Mouse (Mus musculus) neural tube, embryonic 13.5 days (tissue): ENCODE results near the gene Ryr1. TPM values are rescaled to one million over a fixed set of nuclear protein-coding genes. Genes with fewer than 3 reads are reported as not detected.
"Not testable (repeated sequence)": the region's sequence is repeated elsewhere in the genome, so short reads cannot be mapped to it uniquely, and the experiment has no call there.

Source experiments
- ATAC-seq: fragments of 200-750 bp; cut with Nextera tagmentation; 2 replicates; pipeline ENCODE4 v1.8.0; 2017; ENCODE audit warnings: low read depth, mild to moderate bottlenecking, moderate TSS enrichment, moderate library complexity
- H3K27ac ChIP-seq: fragments of 300-500 bp; sonication (generic); replicated peaks from 2 replicates; pipeline ENCODE4 v1.5.1; 2015; ENCODE audit warnings: moderate library complexity, mild to moderate bottlenecking, inconsistent platforms
- H3K27me3 ChIP-seq: fragments of 300-500 bp; sonication (generic); 2 replicates; pipeline ENCODE4 v1.6.1; 2015; ENCODE audit warnings: mild to moderate bottlenecking, inconsistent platforms
- H3K36me3 ChIP-seq: fragments of 300-500 bp; sonication (generic); 2 replicates; pipeline ENCODE4 v1.6.1; 2015; ENCODE audit warnings: mild to moderate bottlenecking, inconsistent platforms
- H3K4me1 ChIP-seq: fragments of 300-500 bp; sonication (generic); replicated peaks from 2 replicates; pipeline ENCODE4 v1.6.1; 2015; ENCODE audit warnings: inconsistent platforms
- H3K4me2 ChIP-seq: fragments of 300-500 bp; sonication (generic); 2 replicates; pipeline ENCODE4 v1.6.1; 2015; ENCODE audit warnings: inconsistent platforms, mild to moderate bottlenecking, moderate library complexity
- H3K4me3 ChIP-seq: fragments of 300-500 bp; sonication (generic); 2 replicates; pipeline ENCODE4 v1.5.1; 2015; ENCODE audit warnings: mild to moderate bottlenecking, inconsistent platforms
- H3K9ac ChIP-seq: fragments of 300-500 bp; sonication (generic); 2 replicates; pipeline ENCODE4 v1.6.1; 2015; ENCODE audit warnings: moderate library complexity, mild to moderate bottlenecking, inconsistent platforms
- H3K9me3 ChIP-seq: fragments of 300-500 bp; sonication (generic); 2 replicates; pipeline ENCODE4 v1.6.1; 2016; ENCODE audit warnings: inconsistent platforms
- WGBS: fragments of 180-500 bp; shearing (Covaris S2); methylation state at CpG from one replicate; pipeline ENCODE4 v1.1.7; 2015; 5-methylcytosine and 5-hydroxymethylcytosine counted together
- polyA plus RNA-seq: library from polyadenylated mRNA; unstranded; fragments of >200 nt; fragmentation: Nextera tagmentation; extraction: Ambion mirVana; gene quantifications from 2 replicates; pipeline ENCODE4 v1.2.1, GENCODE M21; 2015

Gene Ryr1
- polyA plus RNA-seq, 1 experiment from 2014 or later: 6.3 TPM

DNA sequence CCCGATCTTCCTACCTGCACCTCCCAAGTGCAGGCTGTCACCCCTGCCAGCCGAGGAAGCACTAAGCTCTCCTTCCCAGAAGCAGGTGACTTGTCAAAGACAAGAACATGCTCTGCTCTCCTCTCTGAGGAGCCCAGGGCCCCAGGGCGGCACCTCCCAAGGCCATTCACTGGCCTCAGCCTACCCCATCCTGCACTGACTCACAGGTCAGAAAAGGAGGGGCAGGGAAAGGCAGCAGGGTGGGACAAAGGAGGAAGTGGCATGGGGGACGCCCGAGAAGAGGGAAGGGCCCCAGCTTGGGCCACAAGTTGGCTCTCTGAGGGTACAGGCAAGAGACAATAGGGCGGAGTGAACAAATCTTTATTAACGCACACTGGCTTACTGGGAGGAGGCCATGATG lies 153.9 kb downstream of the Ryr1 start:
- no peak for ATAC-seq
- no peaks in the 10 kb centered on the region for H3K9me3 ChIP-seq
- H3K27me3 ChIP-seq: no peaks in the 10 kb centered on the region
- H3K36me3 ChIP-seq: peaks cover 63% of the 10 kb centered on the region
- H3K4me1 ChIP-seq: no peaks in the 10 kb centered on the region
- WGBS: 88% methylated on average over 7 of the region's 7 CpGs
- H3K4me2 ChIP-seq: no peak overlapping the region
- no peak overlapping the region for H3K27ac ChIP-seq
- no peak overlapping the region for H3K4me3 ChIP-seq
- H3K9ac ChIP-seq: no peak overlapping the region

GRCm38 (mm10) chr7:28969672-28970394 lies 155.1 kb downstream of the Ryr1 start:
- Histone ChIP-seq H3K36me3 (peaks cover 57% of the 10 kb centered on the region), H3K27me3 (no peaks in the 10 kb centered on the region), H3K4me2 (no peak overlapping the region), H3K4me3 (no peak overlapping the region), H3K4me1 (no peaks in the 10 kb centered on the region), H3K9ac (no peak overlapping the region), H3K9me3 (no peaks in the 10 kb centered on the region), H3K27ac (no peak overlapping the region)
- ATAC-seq: no peak
- WGBS: 80% methylated on average over 12 of the region's 12 CpGs

- Histone ChIP-seq H3K36me3 (peaks cover 51% of the 10 kb centered on the region), H3K9ac (no peak overlapping the region), H3K27me3 (no peaks in the 10 kb centered on the region), H3K4me1 (no peaks in the 10 kb centered on the region), H3K27ac (no peak overlapping the region), H3K4me3 (no peak overlapping the region), H3K9me3 (no peaks in the 10 kb centered on the region), H3K4me2 (no peak overlapping the region)
- WGBS: 67% methylated on average over 1 of the region's 1 CpGs
- ATAC-seq: no peak
Observed at GRCm38 (mm10) chr7:28969271-28969670, 155.7 kb downstream of the Ryr1 start.

- WGBS: 96% methylated on average over 8 of the region's 8 CpGs
- not testable (repeated sequence) for ATAC-seq, H3K4me2 ChIP-seq, H3K9ac ChIP-seq, H3K4me1 ChIP-seq, H3K27ac ChIP-seq, H3K4me3 ChIP-seq, H3K27me3 ChIP-seq, H3K9me3 ChIP-seq
- H3K36me3 ChIP-seq: peaks cover 39% of the 10 kb centered on the region
Observed at GRCm38 (mm10) chr7:28968120-28968519, 156.9 kb downstream of the Ryr1 start.

GRCm38 (mm10) chr7:28966751-28967505 lies 158.1 kb downstream of the Ryr1 start:
- H3K36me3 ChIP-seq: peaks cover 28% of the 10 kb centered on the region
- 69% methylated on average over 4 of the region's 4 CpGs for WGBS

DNA sequence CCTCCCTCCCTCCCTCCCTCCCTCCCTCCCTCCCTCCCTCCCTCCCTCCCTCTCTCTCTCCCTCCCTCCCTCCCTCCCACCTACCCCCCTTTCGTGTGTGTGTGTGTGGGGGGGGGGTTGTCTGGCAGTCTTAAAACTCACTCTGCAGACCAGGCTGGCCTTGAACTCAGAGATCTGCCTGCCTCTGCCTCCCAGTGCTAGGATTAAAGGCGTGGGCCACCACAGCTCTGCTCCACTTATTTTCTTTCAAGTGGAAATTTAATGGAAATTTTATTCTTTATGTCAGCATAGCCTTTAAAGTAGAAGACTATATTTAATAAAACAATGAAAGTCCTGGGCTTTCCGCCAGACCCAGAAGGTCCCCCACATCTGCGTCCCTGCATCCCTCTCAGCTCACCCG lies 158.8 kb downstream of the Ryr1 start:
- no peaks in the 10 kb centered on the region for H3K27me3 ChIP-seq
- no peak overlapping the region for H3K27ac ChIP-seq
- peaks cover 8% of the 10 kb centered on the region for H3K4me1 ChIP-seq
- peaks cover 20% of the 10 kb centered on the region for H3K36me3 ChIP-seq
- ATAC-seq: no peak
- H3K4me3 ChIP-seq: no peak overlapping the region
- no peak overlapping the region for H3K9ac ChIP-seq
- H3K4me2 ChIP-seq: no peak overlapping the region
- WGBS: 88% methylated on average over 4 of the region's 5 CpGs
- H3K9me3 ChIP-seq: no peaks in the 10 kb centered on the region

More at GRCm38 (mm10) chr7:28966751-28967505, 158.1 kb downstream of the Ryr1 start:
- no peak overlapping the region for H3K4me3 ChIP-seq
- H3K9me3 ChIP-seq: no peaks in the 10 kb centered on the region
- no peaks in the 10 kb centered on the region for H3K27me3 ChIP-seq
- H3K9ac ChIP-seq: no peak overlapping the region
- peaks cover 5% of the 10 kb centered on the region; the same call in 1 of the 2 replicates for H3K4me1 ChIP-seq
- no peak for ATAC-seq
- H3K27ac ChIP-seq: no peak overlapping the region
- H3K4me2 ChIP-seq: no peak overlapping the region

DNA sequence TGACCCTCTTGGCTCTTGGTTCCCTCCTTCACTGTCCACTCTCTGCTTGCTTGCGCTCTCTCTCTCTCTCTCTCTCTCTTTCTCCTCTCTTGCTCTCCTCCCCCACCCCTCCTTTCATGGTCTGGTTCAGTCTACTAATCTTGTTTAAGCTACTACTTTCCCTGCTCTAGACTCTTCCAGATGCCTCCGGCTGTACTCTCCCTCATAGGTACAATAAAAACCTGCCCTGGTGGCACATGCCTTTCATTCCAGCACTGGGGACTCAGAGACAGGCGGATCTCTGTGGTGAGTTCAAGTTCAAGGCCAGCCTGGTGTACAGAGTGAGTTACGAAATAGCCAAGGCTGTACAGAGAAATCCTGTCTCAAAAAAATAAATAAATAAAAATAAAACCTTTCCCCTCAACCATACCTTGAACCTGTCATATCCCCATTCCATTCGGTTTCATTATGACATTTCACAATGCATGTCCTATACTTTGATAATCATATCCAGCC lies 159.6 kb downstream of the Ryr1 start:
- WGBS: 78% methylated on average over 5 of the region's 5 CpGs
- Histone ChIP-seq H3K27ac (no peak overlapping the region), H3K4me2 (no peak overlapping the region), H3K9ac (no peak overlapping the region), H3K4me1 (peaks cover 16% of the 10 kb centered on the region), H3K4me3 (no peak overlapping the region), H3K36me3 (peaks cover 14% of the 10 kb centered on the region; the same call in 1 of the 2 replicates), H3K9me3 (no peaks in the 10 kb centered on the region), H3K27me3 (no peaks in the 10 kb centered on the region)
- ATAC-seq: no peak

DNA sequence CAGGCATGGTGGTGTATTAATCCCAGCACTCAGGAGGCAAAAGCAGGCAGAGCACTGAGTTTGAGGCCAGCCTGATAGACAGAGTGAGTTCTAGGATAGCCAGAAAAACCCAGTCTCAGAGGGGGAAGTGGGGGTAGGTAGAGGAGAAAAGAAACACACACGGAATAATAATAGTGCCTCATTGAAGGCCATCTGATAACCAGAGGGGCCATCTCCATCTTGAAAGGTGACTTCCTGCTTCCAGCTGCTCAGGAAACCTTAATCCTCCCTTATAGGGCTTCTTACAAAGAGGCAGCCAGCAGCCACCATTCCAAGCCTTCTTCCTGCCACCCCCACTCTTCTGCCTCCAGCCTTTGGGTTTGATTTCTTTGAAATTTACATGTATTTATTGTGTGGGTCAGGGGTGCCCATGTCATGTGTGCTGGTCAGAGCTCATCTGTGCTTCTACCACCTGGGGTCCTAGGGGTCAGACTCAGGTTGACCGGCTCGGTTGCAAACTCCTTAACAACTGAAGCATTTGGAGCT lies 161.5 kb downstream of the Ryr1 start:
- H3K9me3 ChIP-seq: no peaks in the 10 kb centered on the region
- H3K27ac ChIP-seq: peak overlapping the region; percentile 86; the same call in 1 of the 2 replicates
- ATAC-seq: no peak
- H3K4me2 ChIP-seq: no peak overlapping the region
- no peak overlapping the region for H3K9ac ChIP-seq
- H3K4me3 ChIP-seq: no peak overlapping the region
- 82% methylated on average over 3 of the region's 3 CpGs for WGBS
- peaks cover 36% of the 10 kb centered on the region for H3K4me1 ChIP-seq
- no peaks in the 10 kb centered on the region for H3K27me3 ChIP-seq
- H3K36me3 ChIP-seq: no peaks in the 10 kb centered on the region

DNA sequence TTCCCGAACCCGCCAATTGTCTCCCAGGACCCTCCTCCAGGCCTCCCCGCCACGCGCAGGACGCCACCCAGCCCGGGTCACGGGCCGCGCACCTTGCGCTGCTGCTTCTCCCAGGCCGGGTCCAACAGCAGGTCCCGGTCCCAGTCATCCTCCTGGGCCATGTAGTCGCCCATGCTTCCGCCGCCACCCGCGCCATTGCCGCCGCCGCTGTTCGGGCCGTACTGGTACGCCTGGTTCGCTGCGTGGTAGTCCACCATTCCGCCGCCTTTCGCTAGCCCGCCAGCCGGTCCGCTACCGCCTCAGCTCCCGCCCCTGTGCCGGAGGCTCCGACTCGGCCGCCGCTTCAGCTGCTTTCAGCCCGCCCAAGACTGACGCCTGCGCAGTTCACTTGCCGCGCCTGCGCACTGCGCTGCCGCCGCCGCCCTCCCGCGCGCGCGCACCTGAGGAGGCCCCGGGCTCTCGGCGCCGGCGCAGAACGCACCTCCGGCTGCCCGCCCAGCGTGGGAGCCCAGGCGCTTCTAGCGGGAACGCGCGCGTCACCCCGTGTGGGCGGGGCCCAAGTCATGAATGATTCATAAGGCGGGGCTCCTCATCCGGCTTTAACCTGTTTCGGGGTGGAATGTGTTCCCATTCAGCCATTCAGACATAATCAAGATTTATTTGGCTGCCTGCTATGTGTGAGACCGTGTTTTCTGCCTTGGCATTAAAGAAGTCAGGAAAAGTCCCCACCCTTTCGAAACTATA lies 162.9 kb downstream of the Ryr1 start, which contains the start of gene Actn4:
TSS of gene Actn4 (minus strand) at position 414 of the 744 bp plus-strand sequence.
- Histone ChIP-seq H3K36me3 (no peaks in the 10 kb centered on the region), H3K9ac (peak within 1 kb of the TSS; percentile 98), H3K4me3 (peak within 1 kb of the TSS; percentile 95), H3K9me3 (no peaks in the 10 kb centered on the region), H3K27ac (peak within 1 kb of the TSS; percentile 88), H3K4me1 (peaks cover 49% of the 10 kb centered on the region), H3K27me3 (no peaks in the 10 kb centered on the region), H3K4me2 (peak within 1 kb of the TSS; percentile 90)
- WGBS: under 1% methylated on average over 76 of the region's 76 CpGs
- ATAC-seq: peak; percentile 94

DNA sequence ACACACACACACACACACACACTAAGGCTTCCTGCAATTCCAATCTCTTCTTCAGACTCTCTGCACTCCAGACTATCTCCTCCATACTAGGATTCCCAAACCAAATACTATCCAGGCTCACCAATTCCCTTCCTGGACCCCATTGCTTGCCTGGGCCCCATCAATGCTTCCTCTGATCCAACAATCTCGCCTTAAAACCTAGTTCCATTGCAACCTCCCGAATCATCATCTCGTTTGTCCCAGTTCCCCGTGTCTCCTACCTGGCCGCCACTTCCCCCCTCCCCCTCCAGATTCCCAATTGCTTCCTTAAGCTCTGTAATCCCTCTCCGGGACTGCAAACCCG lies 163.4 kb downstream of the Ryr1 start:
- H3K4me2 ChIP-seq: peak overlapping the region; percentile 90
- no peaks in the 10 kb centered on the region for H3K27me3 ChIP-seq
- peak; percentile 10; the same call in 1 of the 2 replicates for ATAC-seq
- H3K9me3 ChIP-seq: no peaks in the 10 kb centered on the region
- H3K4me1 ChIP-seq: peaks cover 53% of the 10 kb centered on the region
- peak overlapping the region; percentile 95 for H3K4me3 ChIP-seq
- no peaks in the 10 kb centered on the region for H3K36me3 ChIP-seq
- peak overlapping the region; percentile 98 for H3K9ac ChIP-seq
- H3K27ac ChIP-seq: peak overlapping the region; percentile 88
- WGBS: 1% methylated on average over 7 of the region's 7 CpGs

GRCm38 (mm10) chr7:28960354-28961046 lies 164.5 kb downstream of the Ryr1 start:
- Histone ChIP-seq H3K27ac (no peak overlapping the region), H3K27me3 (no peaks in the 10 kb centered on the region), H3K9me3 (no peaks in the 10 kb centered on the region), H3K9ac (peak overlapping the region; percentile 98), H3K4me3 (peak overlapping the region; percentile 95), H3K4me2 (peak overlapping the region; percentile 90), H3K36me3 (no peaks in the 10 kb centered on the region), H3K4me1 (peaks cover 61% of the 10 kb centered on the region)
- 29% methylated on average over 9 of the region's 9 CpGs for WGBS
- no peak for ATAC-seq
